Mouse (Mus musculus) testis, adult 2 months (tissue): ENCODE results near the gene Olfr1444. TPM values are rescaled to one million over a fixed set of nuclear protein-coding genes. Genes with fewer than 3 reads are reported as not detected.

Experiments used
- H3K27ac ChIP-seq: fragments of 200-500 bp; 2 replicates; pipeline ENCODE4 v1.5.1; 2012; ENCODE audit warnings: low read depth, low read length; ENCODE audit not compliant: control insufficient read depth, insufficient read depth
- H3K27me3 ChIP-seq: fragments of 200-500 bp; 2 replicates; pipeline ENCODE4 v1.6.1; 2012; ENCODE audit warnings: mild to moderate bottlenecking, low read length, moderate library complexity; ENCODE audit not compliant: control insufficient read depth, insufficient read depth
- H3K36me3 ChIP-seq: fragments of 200-500 bp; 2 replicates; pipeline ENCODE4 v1.6.1; 2012; ENCODE audit warnings: mild to moderate bottlenecking, low read length; ENCODE audit not compliant: control insufficient read depth, insufficient read depth
- H3K4me1 ChIP-seq: fragments of 200-500 bp; 2 replicates; pipeline ENCODE4 v1.6.1; 2012; ENCODE audit warnings: low read length; ENCODE audit not compliant: control insufficient read depth, insufficient read depth
- H3K4me3 ChIP-seq: fragments of 200-500 bp; 2 replicates; pipeline ENCODE4 v1.5.1; 2012; ENCODE audit warnings: low read depth, mild to moderate bottlenecking, low read length, moderate library complexity, mixed read lengths; ENCODE audit not compliant: control insufficient read depth
- CTCF ChIP-seq: fragments of 200-500 bp; IDR thresholded peaks from 2 replicates; pipeline ENCODE4 v1.5.1; 2012; ENCODE audit warnings: low read depth, mild to moderate bottlenecking, inconsistent platforms, low read length, moderate library complexity; ENCODE audit not compliant: control insufficient read depth, insufficient read depth, insufficient replicate concordance
- POLR2A ChIP-seq: fragments of 200-500 bp; IDR thresholded peaks from 2 replicates; pipeline ENCODE4 v1.6.1; 2012; ENCODE audit warnings: low read depth, mild to moderate bottlenecking, inconsistent platforms, low read length, moderate library complexity; ENCODE audit not compliant: control insufficient read depth
- polyA plus RNA-seq: library from polyadenylated mRNA; depleted of rRNA; stranded (reverse); fragments of >200 nt; gene quantifications from 2 replicates; pipeline ENCODE4 v1.2.3, GENCODE M21; 2012; rRNA removed

Olfr1444 gene
- polyA plus RNA-seq = 0.96 and 1.2 TPM in 2 replicates

- H3K27me3 ChIP-seq = no peaks in the 10 kb centered on the region
- TF ChIP-seq CTCF = no peak
- TF ChIP-seq POLR2A = no peak
Observed at GRCm38 (mm10) chr19:12856983-12857382, at the start of gene Olfr1444. TSS of gene Olfr1444 (plus strand) at chr19:12857283.

GRCm38 (mm10) chr19:12812644-12813364 lies 44.3 kb upstream of the Olfr1444 start:
- Histone ChIP-seq H3K4me3 (no peak overlapping the region), H3K27ac (no peak overlapping the region), H3K36me3 (no peaks in the 10 kb centered on the region), H3K27me3 (no peaks in the 10 kb centered on the region), H3K4me1 (no peaks in the 10 kb centered on the region)
- TF ChIP-seq POLR2A (no peak), CTCF (no peak)

More at GRCm38 (mm10) chr19:12856983-12857382, at the start of gene Olfr1444:
- no peak within 1 kb of the TSS for H3K4me3 ChIP-seq
- H3K27ac ChIP-seq = no peak within 1 kb of the TSS
- H3K36me3 ChIP-seq = no peaks in the 10 kb centered on the region
- H3K4me1 ChIP-seq = no peaks in the 10 kb centered on the region

- TF ChIP-seq POLR2A = no peak
- TF ChIP-seq CTCF = no peak
- Histone ChIP-seq H3K4me3 (no peak overlapping the region), H3K27me3 (no peaks in the 10 kb centered on the region), H3K4me1 (no peaks in the 10 kb centered on the region), H3K36me3 (no peaks in the 10 kb centered on the region), H3K27ac (no peak overlapping the region)
Observed at GRCm38 (mm10) chr19:12813883-12814282, 43.2 kb upstream of the Olfr1444 start.

- H3K4me1 ChIP-seq = no peaks in the 10 kb centered on the region
- TF ChIP-seq CTCF (no peak), POLR2A (no peak)
- H3K27ac ChIP-seq = no peak overlapping the region
- no peak overlapping the region for H3K4me3 ChIP-seq
- no peaks in the 10 kb centered on the region for H3K36me3 ChIP-seq
- no peaks in the 10 kb centered on the region for H3K27me3 ChIP-seq
Observed at GRCm38 (mm10) chr19:12818507-12818906, 38.6 kb upstream of the Olfr1444 start.

- peaks cover 2% of the 10 kb centered on the region; the same call in 1 of the 2 replicates for H3K36me3 ChIP-seq
- H3K27ac ChIP-seq = no peak overlapping the region
- no peak for TF ChIP-seq CTCF
- TF ChIP-seq POLR2A = no peak
- H3K27me3 ChIP-seq = no peaks in the 10 kb centered on the region
- H3K4me3 ChIP-seq = no peak overlapping the region
- no peaks in the 10 kb centered on the region for H3K4me1 ChIP-seq
Observed at GRCm38 (mm10) chr19:12820383-12820782, 36.7 kb upstream of the Olfr1444 start.

DNA sequence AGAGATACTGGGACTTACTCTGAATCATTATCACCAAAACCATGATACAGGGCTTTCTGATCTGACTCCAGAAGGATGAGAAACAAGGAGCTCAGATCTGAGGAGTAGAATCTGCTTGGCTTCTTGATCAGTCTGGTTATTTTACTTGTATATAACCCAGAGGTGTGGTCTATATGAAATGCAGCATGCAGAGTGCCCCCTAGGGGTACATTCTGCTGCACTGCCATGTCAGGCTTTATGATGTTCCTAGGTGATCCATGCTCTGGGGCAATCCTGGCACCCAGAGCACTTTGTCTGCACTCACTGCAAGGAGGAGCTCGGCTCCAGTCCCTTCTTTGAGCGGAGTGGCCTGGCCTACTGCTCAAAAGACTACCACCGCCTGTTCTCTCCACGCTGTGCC lies 32.5 kb upstream of the Olfr1444 start:
- Histone ChIP-seq H3K4me1 (no peaks in the 10 kb centered on the region), H3K27ac (no peak overlapping the region), H3K4me3 (no peak overlapping the region), H3K36me3 (peaks cover 2% of the 10 kb centered on the region; the same call in 1 of the 2 replicates), H3K27me3 (no peaks in the 10 kb centered on the region)
- no peak for TF ChIP-seq POLR2A
- TF ChIP-seq CTCF = no peak

- H3K27ac ChIP-seq = no peak overlapping the region
- TF ChIP-seq CTCF (no peak), POLR2A (no peak)
- no peaks in the 10 kb centered on the region for H3K4me1 ChIP-seq
- H3K27me3 ChIP-seq = no peaks in the 10 kb centered on the region
- peaks cover 1% of the 10 kb centered on the region; the same call in 1 of the 2 replicates for H3K36me3 ChIP-seq
- no peak overlapping the region for H3K4me3 ChIP-seq
Observed at GRCm38 (mm10) chr19:12830823-12831430, 26.2 kb upstream of the Olfr1444 start.
